Mouse (Mus musculus) erythroid progenitor cell, adult 5-6 weeks (primary cell): Measurements from ENCODE around the gene Gm3317. TPM values are rescaled to one million over a fixed set of nuclear protein-coding genes. Genes with fewer than 3 reads are reported as not detected.
"Not testable (repeated sequence)": the region's sequence is repeated elsewhere in the genome, so short reads cannot be mapped to it uniquely, and the experiment has no call there.

Experiments used
- ATAC-seq: replicated peaks from 2 replicates; pipeline ENCODE4 v1.8.0; 2016; ENCODE audit warnings: moderate number of reproducible peaks, mild to moderate bottlenecking, moderate TSS enrichment, inconsistent platforms; ENCODE audit not compliant: poor library complexity, low FRiP score, severe bottlenecking
- total RNA-seq, 2 experiments: library from RNA; stranded (forward) in 1 of 2; stranded (reverse) in 1 of 2; fragments of 150-400 nt in 1 of 2; fragments of 186-747, 209-891 nt in 1 of 2; gene quantifications; 2 replicates each; pipeline versions ENCODE4 v1.2.3 to v1.2.4; 2015 to 2017; ENCODE audit warnings: low replicate concordance in 2 of 2

Gm3317 gene
- total RNA-seq (2015; ENCODE audit: low replicate concordance): not detected in 2 replicates
- not detected in 2 replicates for total RNA-seq (2017; ENCODE audit: low replicate concordance)

GRCm38 (mm10) chr14:5164235-5164634 is at the start of gene Gm3317:
TSS of gene Gm3317 (plus strand) at chr14:5164535.
- ATAC-seq: not testable (repeated sequence)

GRCm38 (mm10) chr14:5131219-5131618 is 33.1 kb upstream of the Gm3317 start, which contains the start of gene Gm8279:
TSS of gene Gm8279 (plus strand) at chr14:5131519.
- ATAC-seq: not testable (repeated sequence)

- not testable (repeated sequence) for ATAC-seq
Measured at GRCm38 (mm10) chr14:5185493-5185892, 21.2 kb downstream of the Gm3317 start, which contains the start of gene Gm8271. TSS of gene Gm8271 (plus strand) at chr14:5185793.

Other genes with a start within 250 kb of the Gm3317 start
- gene Gm8297, start 180.6 kb upstream of the Gm3317 start, total RNA-seq (2015; ENCODE audit: low replicate concordance): not detected in 2 replicates
- gene Gm8297, start 180.6 kb upstream of the Gm3317 start, total RNA-seq (2017; ENCODE audit: low replicate concordance): not detected in 2 replicates
- not detected in 2 replicates for gene Gm3298, start 148.6 kb upstream of the Gm3317 start, total RNA-seq (2015; ENCODE audit: low replicate concordance)
- gene Gm3298, start 148.6 kb upstream of the Gm3317 start, total RNA-seq (2017; ENCODE audit: low replicate concordance): not detected in 2 replicates
- not detected in 2 replicates for gene 4930555G01Rik, start 113.9 kb upstream of the Gm3317 start, total RNA-seq (2015; ENCODE audit: low replicate concordance)
- not detected in 2 replicates for gene 4930555G01Rik, start 113.9 kb upstream of the Gm3317 start, total RNA-seq (2017; ENCODE audit: low replicate concordance)
- gene Gm8281, start 93.5 kb upstream of the Gm3317 start, total RNA-seq (2015; ENCODE audit: low replicate concordance): not detected in 2 replicates
- gene Gm8281, start 93.5 kb upstream of the Gm3317 start, total RNA-seq (2017; ENCODE audit: low replicate concordance): 0.39 TPM in 1 of 2 replicates, not detected in the other
- gene Gm8279, start 33.0 kb upstream of the Gm3317 start, total RNA-seq (2015; ENCODE audit: low replicate concordance): not detected in 2 replicates
- not detected in 2 replicates for gene Gm8279, start 33.0 kb upstream of the Gm3317 start, total RNA-seq (2017; ENCODE audit: low replicate concordance)
- not detected in 2 replicates for gene Gm8271, start 21.3 kb downstream of the Gm3317 start, total RNA-seq (2015; ENCODE audit: low replicate concordance)
- gene Gm8271, start 21.3 kb downstream of the Gm3317 start, total RNA-seq (2017; ENCODE audit: low replicate concordance): not detected in 2 replicates
- not detected in 2 replicates for gene Gm3526, start 96.0 kb downstream of the Gm3317 start, total RNA-seq (2015; ENCODE audit: low replicate concordance)
- not detected in 2 replicates for gene Gm3526, start 96.0 kb downstream of the Gm3317 start, total RNA-seq (2017; ENCODE audit: low replicate concordance)
- gene Gm3542, start 170.4 kb downstream of the Gm3317 start, total RNA-seq (2015; ENCODE audit: low replicate concordance): not detected in 2 replicates
- not detected in 2 replicates for gene Gm3542, start 170.4 kb downstream of the Gm3317 start, total RNA-seq (2017; ENCODE audit: low replicate concordance)
- gene Gm3500, start 224.5 kb downstream of the Gm3317 start, total RNA-seq (2015; ENCODE audit: low replicate concordance): not detected in 2 replicates
- not detected in 2 replicates for gene Gm3500, start 224.5 kb downstream of the Gm3317 start, total RNA-seq (2017; ENCODE audit: low replicate concordance)